ENCODE assay signal across 33 mouse cellular contexts in the genomic region with DNA sequence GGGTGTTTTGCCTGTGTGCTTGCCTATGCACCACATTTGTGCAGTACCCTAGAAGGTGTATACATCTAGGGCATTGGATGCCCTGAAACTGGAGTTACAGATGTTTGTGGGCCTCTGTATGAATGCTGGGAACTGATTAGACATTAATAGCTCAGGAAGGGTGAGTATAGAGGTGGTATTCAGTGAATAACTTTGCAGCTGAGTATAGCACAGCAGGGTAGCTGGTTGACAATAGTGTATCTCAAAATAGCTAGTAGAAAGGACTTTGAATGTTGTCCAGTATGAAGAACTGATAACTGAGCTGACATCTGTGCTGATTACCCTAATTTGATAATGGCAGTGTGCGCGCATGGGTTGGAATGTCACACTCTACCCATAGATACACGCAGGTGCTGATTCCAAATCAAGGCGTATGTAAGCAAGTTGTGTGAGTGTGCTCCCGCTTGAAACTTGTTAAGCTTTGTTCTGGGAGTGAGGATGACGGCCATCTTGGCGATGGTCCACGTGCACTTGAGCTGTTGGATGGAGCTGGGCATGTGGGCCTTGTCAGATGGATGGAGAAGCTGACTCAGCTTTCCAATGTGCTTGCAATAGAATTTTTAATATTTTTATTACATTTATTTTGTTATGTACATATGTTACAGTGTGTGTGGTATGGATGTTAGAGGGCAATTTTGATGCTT. TPM values are rescaled to one million over a fixed set of nuclear protein-coding genes. Genes with fewer than 3 reads are reported as not detected.
A peak's percentile ranks its signal among the peaks of the same experiment; 100 is the strongest.
DNase-seq lines count a peak whose midpoint lies in the region; ATAC-seq and TF ChIP-seq lines count a peak whose summit lies in the region.
"Had no signal": no experiment of that assay in that cellular context is flagged by ENCODE, and none has a peak within 500 bp of the region (broad histone marks: within the 10 kb centered on the region; RNA-seq: fewer than 3 reads in every experiment).

No protein-coding gene starts in this region.

- H3K27ac ChIP-seq in forebrain, postnatal 0 days (ENCODE audit: low read depth, low read length), result no peak overlapping the region
- no peak overlapping the region for H3K27ac ChIP-seq in forebrain, embryonic 12.5 days
- peak overlapping the region; percentile 16; the same call in 1 of the 2 replicates for H3K27ac ChIP-seq in heart, embryonic 12.5 days (ENCODE audit: poor library complexity, severe bottlenecking)
- peak overlapping the region; percentile 39 for H3K27ac ChIP-seq in heart, postnatal 0 days (ENCODE audit: low read depth)
- H3K27ac ChIP-seq: embryonic facial prominence, embryonic 12.5 days; hindbrain, embryonic 13.5 days; liver, embryonic 14.5 days; midbrain, embryonic 10.5 days; neural tube, embryonic 12.5 days; stomach, postnatal 0 days had no signal

- TF ChIP-seq CTCF in forebrain, postnatal 0 days (IDR thresholded peaks at IDR 0.05; ENCODE audit: low read depth), result no peak
- TF ChIP-seq CTCF in heart, postnatal 0 days (IDR thresholded peaks at IDR 0.05; ENCODE audit: low read depth), result no peak

- no peak overlapping the region for H3K4me3 ChIP-seq in forebrain, postnatal 0 days (ENCODE audit: low read depth, low read length)
- no peak overlapping the region for H3K4me3 ChIP-seq in forebrain, embryonic 12.5 days (replicated peaks)
- no peak overlapping the region for H3K4me3 ChIP-seq in heart, embryonic 12.5 days
- no peak overlapping the region for H3K4me3 ChIP-seq in heart, postnatal 0 days (ENCODE audit: low read depth, low read length)
- H3K4me3 ChIP-seq: embryonic facial prominence, embryonic 12.5 days; hindbrain, embryonic 13.5 days; midbrain, embryonic 10.5 days; myocyte; neural tube, embryonic 12.5 days had no signal

- 74% methylated on average over 8 of the region's 8 CpGs for WGBS in forebrain, postnatal 0 days
- 90% methylated on average over 8 of the region's 8 CpGs for WGBS in forebrain, embryonic 12.5 days
- WGBS in heart, embryonic 12.5 days, result 64% methylated on average over 8 of the region's 8 CpGs
- 29% methylated on average over 8 of the region's 8 CpGs for WGBS in heart, postnatal 0 days

- H3K4me1 ChIP-seq in forebrain, postnatal 0 days (ENCODE audit: insufficient read depth), result no peaks in the 10 kb centered on the region
- H3K4me1 ChIP-seq in forebrain, embryonic 12.5 days, result no peaks in the 10 kb centered on the region
- H3K4me1 ChIP-seq in heart, embryonic 12.5 days (replicated peaks), result no peaks in the 10 kb centered on the region; the same call in 1 of the 2 replicates
- H3K4me1 ChIP-seq in heart, postnatal 0 days (ENCODE audit: control insufficient read depth, insufficient read depth), result no peaks in the 10 kb centered on the region
- H3K4me1 ChIP-seq: embryonic facial prominence, embryonic 12.5 days; hindbrain, embryonic 13.5 days; midbrain, embryonic 10.5 days; neural tube, embryonic 12.5 days had no signal

- no peaks in the 10 kb centered on the region for H3K27me3 ChIP-seq in forebrain, postnatal 0 days (ENCODE audit: insufficient read depth, low read length)
- H3K27me3 ChIP-seq in forebrain, embryonic 12.5 days, result no peaks in the 10 kb centered on the region
- H3K27me3 ChIP-seq in heart, embryonic 12.5 days (replicated peaks), result no peaks in the 10 kb centered on the region
- no peaks in the 10 kb centered on the region for H3K27me3 ChIP-seq in heart, postnatal 0 days (ENCODE audit: control insufficient read depth, insufficient read depth, low read length)
- H3K27me3 ChIP-seq: embryonic facial prominence, embryonic 12.5 days; hindbrain, embryonic 13.5 days; neural tube, embryonic 12.5 days; Patski had no signal

- H3K4me2 ChIP-seq in forebrain, postnatal 0 days (ENCODE audit: low read depth), result no peak overlapping the region
- no peak overlapping the region for H3K4me2 ChIP-seq in forebrain, embryonic 12.5 days
- no peak overlapping the region for H3K4me2 ChIP-seq in heart, embryonic 12.5 days
- H3K4me2 ChIP-seq in heart, postnatal 0 days (ENCODE audit: low read depth, low read length), result no peak overlapping the region
- H3K4me2 ChIP-seq: embryonic facial prominence, embryonic 12.5 days; hindbrain, embryonic 13.5 days; neural tube, embryonic 12.5 days had no signal

- no peak overlapping the region for H3K9ac ChIP-seq in forebrain, postnatal 0 days
- no peak overlapping the region for H3K9ac ChIP-seq in forebrain, embryonic 12.5 days
- no peak overlapping the region for H3K9ac ChIP-seq in heart, embryonic 12.5 days
- no peak overlapping the region for H3K9ac ChIP-seq in heart, postnatal 0 days (replicated peaks; ENCODE audit: low read depth, low read length)
- H3K9ac ChIP-seq: embryonic facial prominence, embryonic 12.5 days; hindbrain, embryonic 13.5 days; liver, embryonic 14.5 days; neural tube, embryonic 12.5 days had no signal

- DNase-seq in forebrain, postnatal 0 days, result peak; percentile 3
- DNase-seq in NIH3T3 (ENCODE audit: low read depth), result peak; percentile 50
- no peak for DNase-seq in heart, postnatal 0 days (ENCODE audit: low spot score)
- DNase-seq in thymus, postnatal 14 days, result no peak
- no peak for DNase-seq in gastrocnemius, postnatal 25 days
- DNase-seq: cerebellum, adult 11 months; cerebellum, adult 9-10 months; embryo, embryonic 11 days; gastrocnemius, postnatal 14 days; kidney, adult 8-10 months; kidney, postnatal 10 days; layer of hippocampus, adult 9-11 months; liver; lung, adult 2 months; lung, postnatal 14 days; right cerebral cortex, adult 18-20 months; right cerebral cortex, postnatal 4 days; thymus, adult 18-20 months; thymus, postnatal 36 days had no signal

- no peaks in the 10 kb centered on the region for H3K36me3 ChIP-seq in forebrain, postnatal 0 days (ENCODE audit: insufficient read depth)
- no peaks in the 10 kb centered on the region for H3K36me3 ChIP-seq in forebrain, embryonic 12.5 days (replicated peaks)
- no peaks in the 10 kb centered on the region for H3K36me3 ChIP-seq in heart, embryonic 12.5 days
- H3K36me3 ChIP-seq in heart, postnatal 0 days (replicated peaks; ENCODE audit: control insufficient read depth, insufficient read depth, low read length), result no peaks in the 10 kb centered on the region
- H3K36me3 ChIP-seq: embryonic facial prominence, embryonic 12.5 days; hindbrain, embryonic 13.5 days; midbrain, embryonic 10.5 days; neural tube, embryonic 12.5 days had no signal

- ATAC-seq in forebrain, postnatal 0 days, result no peak
- ATAC-seq in forebrain, embryonic 12.5 days (ENCODE audit: low FRiP score), result no peak
- ATAC-seq in heart, embryonic 12.5 days (ENCODE audit: insufficient number of reproducible peaks, low FRiP score), result no peak
- peak; percentile 64 for ATAC-seq in heart, postnatal 0 days (ENCODE audit: insufficient read depth, low read depth)
- no peak for ATAC-seq in monocyte, adult 5-6 weeks (replicated peaks; ENCODE audit: insufficient number of reproducible peaks, low FRiP score, low TSS enrichment, poor library complexity, severe bottlenecking)
- ATAC-seq: intestine, embryonic 16.5 days; midbrain, embryonic 16.5 days; Patski had no signal

- TF ChIP-seq EP300 in heart, postnatal 0 days (IDR thresholded peaks at IDR 0.05; ENCODE audit: low read depth), result no peak

- no peaks in the 10 kb centered on the region for H3K9me3 ChIP-seq in forebrain, postnatal 0 days (ENCODE audit: low read length)
- H3K9me3 ChIP-seq in forebrain, embryonic 12.5 days, result no peaks in the 10 kb centered on the region
- peaks cover 3% of the 10 kb centered on the region; the same call in 1 of the 2 replicates for H3K9me3 ChIP-seq in heart, embryonic 12.5 days (replicated peaks)
- no peaks in the 10 kb centered on the region for H3K9me3 ChIP-seq in heart, postnatal 0 days (replicated peaks; ENCODE audit: control insufficient read depth, low read length)
- H3K9me3 ChIP-seq: embryonic facial prominence, embryonic 12.5 days; G1E; midbrain, embryonic 10.5 days; neural tube, embryonic 12.5 days had no signal

RNA-seq across cellular contexts. Expression of gene Rtl10, which starts 25.0 kb away (rescaled TPM):
- total RNA-seq in forebrain, postnatal 0 days (2014; rRNA removed), result 3.8 and 7.7 TPM in 2 replicates
- polyA plus RNA-seq in forebrain, postnatal 0 days (2015; fragmentation: Nextera tagmentation; extraction: Ambion mirVana), result 2.5 and 2.9 TPM in 2 replicates
- polyA plus RNA-seq in forebrain, embryonic 12.5 days (2016; fragmentation: Nextera tagmentation; extraction: Ambion mirVana), result 1.9 and 3.3 TPM in 2 replicates
- 1.1 TPM in 2 replicates for polyA plus RNA-seq in heart, embryonic 12.5 days (2016; fragmentation: Nextera tagmentation; extraction: Ambion mirVana)
- 0.42 and 1.6 TPM in 2 replicates for total RNA-seq in heart, postnatal 0 days (2014; rRNA removed; ENCODE audit: low replicate concordance)
- 0.94 and 1.2 TPM in 2 replicates for polyA plus RNA-seq in heart, postnatal 0 days (2015; fragmentation: Nextera tagmentation; extraction: Ambion mirVana)
- 1 to 10 TPM; 2.4 to 3.1 TPM for total RNA-seq in gastrocnemius, postnatal 25 days (2021)
- total RNA-seq in monocyte, adult 5-6 weeks (2017), result 2.0 TPM in 1 of 3 replicates, not detected in the others

RNA-seq across cellular contexts. Expression of gene Gnb1l, which starts 25.2 kb away (rescaled TPM):
- total RNA-seq in forebrain, postnatal 0 days (2014; rRNA removed), result 12.3 and 13.0 TPM in 2 replicates
- 16.9 and 20.7 TPM in 2 replicates for polyA plus RNA-seq in forebrain, postnatal 0 days (2015; fragmentation: Nextera tagmentation; extraction: Ambion mirVana)
- polyA plus RNA-seq in forebrain, embryonic 12.5 days (2016; fragmentation: Nextera tagmentation; extraction: Ambion mirVana), result 11.9 and 14.7 TPM in 2 replicates
- polyA plus RNA-seq in heart, embryonic 12.5 days (2016; fragmentation: Nextera tagmentation; extraction: Ambion mirVana), result 7.8 and 8.0 TPM in 2 replicates
- total RNA-seq in heart, postnatal 0 days (2014; rRNA removed; ENCODE audit: low replicate concordance), result 0.43 and 2.2 TPM in 2 replicates
- 7.5 and 8.5 TPM in 2 replicates for polyA plus RNA-seq in heart, postnatal 0 days (2015; fragmentation: Nextera tagmentation; extraction: Ambion mirVana)
- 1 to 10 TPM; 3.4 to 3.6 TPM for total RNA-seq in gastrocnemius, postnatal 25 days (2021)
- 0.85 to 1.4 TPM (median 1.2 TPM) in 3 replicates for total RNA-seq in monocyte, adult 5-6 weeks (2017)

Comparison
In these comparisons a context has a peak if more than half of its experiments do, and no peak if none do; other contexts are left out.
1. DNase-seq: peak in forebrain, postnatal 0 days (single experiment) and NIH3T3 (single experiment); none in heart, postnatal 0 days (single experiment), thymus, postnatal 14 days (single experiment) and gastrocnemius, postnatal 25 days (single experiment).
2. H3K27ac ChIP-seq: peak in heart, embryonic 12.5 days (single experiment) and heart, postnatal 0 days (single experiment); none in forebrain, postnatal 0 days (single experiment) and forebrain, embryonic 12.5 days (single experiment).